7 mouse cellular contexts compared by ENCODE assay signal in genomic region chr7:132575623-132576022, GRCm38 (mm10). TPM values are rescaled to one million over a fixed set of nuclear protein-coding genes. Genes with fewer than 3 reads are reported as not detected.
DNase-seq lines count a peak whose midpoint lies in the region; ATAC-seq lines count a peak whose summit lies in the region.

No protein-coding gene starts in this region.

- H3K27ac ChIP-seq in intestine, embryonic 14.5 days (ENCODE audit: low read depth) = peak overlapping the region; percentile 95

- H3K4me1 ChIP-seq in intestine, embryonic 14.5 days (replicated peaks; ENCODE audit: control insufficient read depth, insufficient read depth, low read length) = peaks cover 7% of the 10 kb centered on the region; the same call in 1 of the 2 replicates

- H3K9me3 ChIP-seq in intestine, embryonic 14.5 days (ENCODE audit: control insufficient read depth, low read length) = no peaks in the 10 kb centered on the region

- H3K36me3 ChIP-seq in intestine, embryonic 14.5 days (ENCODE audit: control insufficient read depth, insufficient read depth, low read length) = no peaks in the 10 kb centered on the region

- H3K4me2 ChIP-seq in intestine, embryonic 14.5 days (ENCODE audit: low read length) = peak overlapping the region; percentile 56

- peak overlapping the region; percentile 71 for H3K9ac ChIP-seq in intestine, embryonic 14.5 days (ENCODE audit: low read length)

- no peaks in the 10 kb centered on the region for H3K27me3 ChIP-seq in intestine, embryonic 14.5 days (replicated peaks; ENCODE audit: control insufficient read depth, insufficient read depth, low read length)

- under 1% methylated on average over 13 of the region's 13 CpGs for WGBS in intestine, embryonic 14.5 days

- peak; percentile 71 for DNase-seq in adrenal gland, adult 8-10 months
- DNase-seq in embryo, embryonic 10.5 days (ENCODE audit: low spot score) = peak; percentile 93
- peak; percentile 87 for DNase-seq in gastrocnemius, postnatal 10 days
- peak; percentile 91 for DNase-seq in intestine, embryonic 14.5 days (ENCODE audit: low spot score)
- DNase-seq in left cerebral cortex, postnatal 25 days (ENCODE audit: low spot score in 2 of 2) = peak; percentile 79 to 92
- peak; percentile 93 for DNase-seq in mesoderm, embryonic 11.5 days (ENCODE audit: low read depth, low spot score)
- peak; percentile 92 for DNase-seq in right cerebral cortex, postnatal 4 days

- H3K4me3 ChIP-seq in intestine, embryonic 14.5 days (ENCODE audit: low read depth, low read length) = peak overlapping the region; percentile 62

- ATAC-seq in intestine, embryonic 14.5 days (replicated peaks; ENCODE audit: low FRiP score, low TSS enrichment, low read depth) = peak; percentile 86

- intact Hi-C loops in left cerebral cortex, postnatal 25 days (cut with DNase I) = loop anchor here (5.0 to 10.0 kb wide), 3 partner anchors 62 to 279 kb away; partner anchors contain the start of genes Abraxas2, Eef1akmt2 and Fam53b

RNA-seq across cellular contexts. Expression of gene Oat, which starts 0.6 kb away (rescaled TPM):
- 100 to 1,000 TPM; 140 to 156 (median 148) TPM for total RNA-seq in adrenal gland, adult 8-10 months (2022)
- 10 to 100 TPM; 84.0 to 92.9 TPM for total RNA-seq in gastrocnemius, postnatal 10 days (2021)
- 873 and 898 TPM in 2 replicates for polyA plus RNA-seq in intestine, embryonic 14.5 days (2014; fragmentation: Nextera tagmentation; extraction: Ambion mirVana)
- 10 to 100 TPM; 82.1 to 83.3 TPM for total RNA-seq in left cerebral cortex, postnatal 25 days (2021)

RNA-seq across cellular contexts. Expression of gene Nkx1-2, which starts 23.8 kb away (rescaled TPM):
- total RNA-seq in adrenal gland, adult 8-10 months (2022) = not detected
- total RNA-seq in gastrocnemius, postnatal 10 days (2021) = not detected
- 0.26 and 0.48 TPM in 2 replicates for polyA plus RNA-seq in intestine, embryonic 14.5 days (2014; fragmentation: Nextera tagmentation; extraction: Ambion mirVana)
- not detected for total RNA-seq in left cerebral cortex, postnatal 25 days (2021)

RNA-seq across cellular contexts. Expression of gene Lhpp, which starts 34.8 kb away (rescaled TPM):
- 10 to 100 TPM; 26.7 to 38.0 (median 29.8) TPM for total RNA-seq in adrenal gland, adult 8-10 months (2022)
- 10 to 100 TPM in 1 of 2 experiments, 1 to 10 TPM in 1; 9.6 to 11.7 TPM for total RNA-seq in gastrocnemius, postnatal 10 days (2021)
- polyA plus RNA-seq in intestine, embryonic 14.5 days (2014; fragmentation: Nextera tagmentation; extraction: Ambion mirVana) = 39.8 and 42.3 TPM in 2 replicates
- 10 to 100 TPM; 15.3 to 19.2 TPM for total RNA-seq in left cerebral cortex, postnatal 25 days (2021)

Comparison
In these comparisons a context has a peak if more than half of its experiments do, and no peak if none do; other contexts are left out.
1. Peak in every context shown above with its lines: DNase-seq, ATAC-seq, H3K4me3 ChIP-seq and H3K27ac ChIP-seq.